Mouse (Mus musculus): ENCODE data around the gene Cavin1. TPM values are rescaled to one million over a fixed set of nuclear protein-coding genes. Genes with fewer than 3 reads are reported as not detected.

Cavin1 gene
- polyA plus RNA-seq, 1 experiment from 2014 or later = 191 TPM

GRCm38 (mm10) chr11:100935373-100936355 lies 35.0 kb downstream of the Cavin1 start:
- Histone ChIP-seq H3K27ac (ENCODE audit: low read depth, low read length) (no peak overlapping the region; the same call in 1 of the 2 replicates), H3K4me1 (replicated peaks; ENCODE audit: control insufficient read depth, insufficient read depth, low read length) (peaks cover 14% of the 10 kb centered on the region; the same call in 1 of the 2 replicates), H3K4me3 (ENCODE audit: low read depth, low read length) (no peak overlapping the region), H3K9ac (ENCODE audit: low read depth, low read length) (no peak overlapping the region), H3K36me3 (ENCODE audit: control insufficient read depth, insufficient read depth) (no peaks in the 10 kb centered on the region), H3K9me3 (ENCODE audit: control insufficient read depth) (no peaks in the 10 kb centered on the region), H3K4me2 (replicated peaks; ENCODE audit: low read depth) (no peak overlapping the region), H3K27me3 (replicated peaks; ENCODE audit: control insufficient read depth, insufficient read depth, low read length) (no peaks in the 10 kb centered on the region)
- no peak for TF ChIP-seq CTCF (IDR thresholded peaks at IDR 0.05; ENCODE audit: low read depth)
- no peak for ATAC-seq
- WGBS = 83% methylated on average over 8 of the region's 8 CpGs

- Histone ChIP-seq H3K4me2 (replicated peaks; ENCODE audit: low read depth) (peak overlapping the region; percentile 58), H3K9me3 (ENCODE audit: control insufficient read depth) (no peaks in the 10 kb centered on the region), H3K4me1 (replicated peaks; ENCODE audit: control insufficient read depth, insufficient read depth, low read length) (0 out of 2 replicates have a peak, but pooled peaks cover 12% of the 10 kb centered on the region), H3K4me3 (ENCODE audit: low read depth, low read length) (peak overlapping the region; percentile 44), H3K9ac (ENCODE audit: low read depth, low read length) (peak overlapping the region; percentile 22; the same call in 1 of the 2 replicates), H3K27ac (ENCODE audit: low read depth, low read length) (peak overlapping the region; percentile 69), H3K36me3 (ENCODE audit: control insufficient read depth, insufficient read depth) (no peaks in the 10 kb centered on the region), H3K27me3 (replicated peaks; ENCODE audit: control insufficient read depth, insufficient read depth, low read length) (no peaks in the 10 kb centered on the region)
- 15% methylated on average over 12 of the region's 12 CpGs for WGBS
- ATAC-seq = peak; percentile 59; the same call in 1 of the 2 replicates
- no peak for TF ChIP-seq CTCF (IDR thresholded peaks at IDR 0.05; ENCODE audit: low read depth)
These were observed 39.3 kb downstream of the Cavin1 start for GRCm38 (mm10) chr11:100931254-100931921.

- 42% methylated on average over 7 of the region's 7 CpGs for WGBS
- H3K27me3 ChIP-seq (replicated peaks; ENCODE audit: control insufficient read depth, insufficient read depth, low read length) = no peaks in the 10 kb centered on the region
- no peak overlapping the region for H3K9ac ChIP-seq (ENCODE audit: low read depth, low read length)
- 0 out of 2 replicates have a peak, but pooled peaks cover 12% of the 10 kb centered on the region for H3K4me1 ChIP-seq (replicated peaks; ENCODE audit: control insufficient read depth, insufficient read depth, low read length)
- no peak overlapping the region for H3K27ac ChIP-seq (ENCODE audit: low read depth, low read length)
- no peak overlapping the region for H3K4me3 ChIP-seq (ENCODE audit: low read depth, low read length)
- no peak for TF ChIP-seq CTCF (IDR thresholded peaks at IDR 0.05; ENCODE audit: low read depth)
- H3K36me3 ChIP-seq (ENCODE audit: control insufficient read depth, insufficient read depth) = no peaks in the 10 kb centered on the region
- H3K9me3 ChIP-seq (ENCODE audit: control insufficient read depth) = no peaks in the 10 kb centered on the region
- no peak overlapping the region for H3K4me2 ChIP-seq (replicated peaks; ENCODE audit: low read depth)
- no peak for ATAC-seq
These were observed 40.1 kb downstream of the Cavin1 start for GRCm38 (mm10) chr11:100930611-100931010.

GRCm38 (mm10) chr11:100927386-100927785 lies 43.3 kb downstream of the Cavin1 start:
- H3K27ac ChIP-seq (ENCODE audit: low read depth, low read length) = no peak overlapping the region
- H3K9me3 ChIP-seq (ENCODE audit: control insufficient read depth) = no peaks in the 10 kb centered on the region
- H3K27me3 ChIP-seq (replicated peaks; ENCODE audit: control insufficient read depth, insufficient read depth, low read length) = no peaks in the 10 kb centered on the region
- H3K36me3 ChIP-seq (ENCODE audit: control insufficient read depth, insufficient read depth) = no peaks in the 10 kb centered on the region
- no peak overlapping the region for H3K4me2 ChIP-seq (replicated peaks; ENCODE audit: low read depth)
- 88% methylated on average over 3 of the region's 3 CpGs for WGBS
- H3K4me3 ChIP-seq (ENCODE audit: low read depth, low read length) = no peak overlapping the region
- H3K9ac ChIP-seq (ENCODE audit: low read depth, low read length) = no peak overlapping the region
- no peaks in the 10 kb centered on the region for H3K4me1 ChIP-seq (replicated peaks; ENCODE audit: control insufficient read depth, insufficient read depth, low read length)
- no peak for TF ChIP-seq CTCF (IDR thresholded peaks at IDR 0.05; ENCODE audit: low read depth)
- ATAC-seq = no peak

- H3K9ac ChIP-seq (ENCODE audit: low read depth, low read length) = no peak overlapping the region
- peak; percentile 70 for ATAC-seq
- WGBS = 94% methylated on average over 1 of the region's 1 CpGs
These were observed 46.2 kb downstream of the Cavin1 start for GRCm38 (mm10) chr11:100924386-100924919.

More at GRCm38 (mm10) chr11:100924386-100924919, 46.2 kb downstream of the Cavin1 start:
- H3K9me3 ChIP-seq (ENCODE audit: control insufficient read depth) = no peaks in the 10 kb centered on the region
- no peak overlapping the region for H3K4me2 ChIP-seq (replicated peaks; ENCODE audit: low read depth)
- H3K27ac ChIP-seq (ENCODE audit: low read depth, low read length) = peak overlapping the region; percentile 35; the same call in 1 of the 2 replicates
- no peak for TF ChIP-seq CTCF (IDR thresholded peaks at IDR 0.05; ENCODE audit: low read depth)
- no peaks in the 10 kb centered on the region for H3K4me1 ChIP-seq (replicated peaks; ENCODE audit: control insufficient read depth, insufficient read depth, low read length)
- 0 out of 2 replicates have a peak, but pooled peaks cover under 1% of the 10 kb centered on the region for H3K36me3 ChIP-seq (ENCODE audit: control insufficient read depth, insufficient read depth)
- H3K4me3 ChIP-seq (ENCODE audit: low read depth, low read length) = no peak overlapping the region
- no peaks in the 10 kb centered on the region for H3K27me3 ChIP-seq (replicated peaks; ENCODE audit: control insufficient read depth, insufficient read depth, low read length)
